Comparison of ENCODE assay signal across 8 mouse cellular contexts in the genomic region with DNA sequence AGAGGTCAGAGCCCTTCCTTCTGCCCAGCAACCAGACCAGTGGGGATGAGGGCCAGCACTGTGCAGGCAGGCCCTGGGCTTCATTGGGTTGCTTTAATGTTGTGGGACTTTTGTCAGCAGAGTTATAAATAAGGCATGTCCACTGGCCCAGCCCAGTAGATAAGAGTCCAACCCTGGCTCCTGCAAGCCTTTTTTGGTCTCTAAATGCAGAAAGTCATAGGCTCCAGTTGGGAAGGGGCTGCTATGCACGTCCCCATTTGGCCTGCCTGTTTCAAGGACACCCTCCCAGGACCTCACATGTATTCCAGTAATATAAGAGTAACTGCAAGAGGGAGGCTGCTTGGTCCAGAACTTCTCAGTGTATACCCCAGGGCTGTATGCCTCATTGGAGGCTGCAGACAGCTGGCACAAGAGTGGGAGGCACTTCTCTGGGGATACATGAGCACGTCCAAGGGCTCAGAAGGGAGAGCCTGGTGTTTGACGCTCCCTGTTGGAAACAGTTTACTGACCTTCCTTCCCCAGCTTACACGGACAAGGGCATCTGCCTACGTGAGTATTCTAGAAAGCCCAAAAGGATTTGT. TPM values are rescaled to one million over a fixed set of nuclear protein-coding genes. Genes with fewer than 3 reads are reported as not detected.
DNase-seq lines count a peak whose midpoint lies in the region; ATAC-seq and TF ChIP-seq lines count a peak whose summit lies in the region.

Fhl2 (minus strand) TSS at position 324 of the 581 bp plus-strand sequence.

- H3K79me2 ChIP-seq in C2C12 (ENCODE audit: control insufficient read depth, insufficient read depth): no peaks in the 10 kb centered on the region

- H3K79me3 ChIP-seq in C2C12 (ENCODE audit: low read depth): no peaks in the 10 kb centered on the region

- H3K27ac ChIP-seq in forebrain, embryonic 16.5 days (ENCODE audit: low read length): no peak within 1 kb of the TSS
- H3K27ac ChIP-seq in forebrain, embryonic 11.5 days (ENCODE audit: low read depth, low read length): no peak within 1 kb of the TSS
- H3K27ac ChIP-seq in cerebellum, adult 2 months (ENCODE audit: insufficient read depth, low read length): no peak within 1 kb of the TSS

- no peaks in the 10 kb centered on the region for H3K27me3 ChIP-seq in forebrain, embryonic 16.5 days (replicated peaks; ENCODE audit: control insufficient read depth, insufficient read depth, low read length)
- H3K27me3 ChIP-seq in forebrain, embryonic 11.5 days (ENCODE audit: control insufficient read depth, insufficient read depth, low read length): no peaks in the 10 kb centered on the region
- no peaks in the 10 kb centered on the region for H3K27me3 ChIP-seq in C2C12 (ENCODE audit: control insufficient read depth, insufficient read depth, insufficient read length)
- H3K27me3 ChIP-seq in cerebellum, adult 2 months (ENCODE audit: control insufficient read depth, insufficient read depth, low read length): no peaks in the 10 kb centered on the region

- H3K4me1 ChIP-seq in forebrain, embryonic 16.5 days (replicated peaks; ENCODE audit: control insufficient read depth, insufficient read depth, low read length): no peaks in the 10 kb centered on the region
- no peaks in the 10 kb centered on the region for H3K4me1 ChIP-seq in forebrain, embryonic 11.5 days (replicated peaks; ENCODE audit: control insufficient read depth, insufficient read depth, low read length)
- no peaks in the 10 kb centered on the region for H3K4me1 ChIP-seq in cerebellum, adult 2 months (ENCODE audit: control insufficient read depth, insufficient read depth, low read length)

- no peak for DNase-seq in forebrain, embryonic 11.5 days (ENCODE audit: low spot score)
- peak; percentile 72 to 73 for DNase-seq in heart, adult 9 months (ENCODE audit: low spot score in 2 of 2)
- DNase-seq in layer of hippocampus, postnatal 14 days (ENCODE audit: low spot score in 2 of 2): no peak
- DNase-seq in cerebellum, adult 2 months: no peak
- no peak for DNase-seq in right cerebral cortex, postnatal 36 days (ENCODE audit: low spot score in 2 of 2)
- no peak for DNase-seq in cerebellum, postnatal 36 days

- H3ac ChIP-seq in C2C12 (ENCODE audit: control insufficient read depth, insufficient read length, low read depth): no peak within 1 kb of the TSS

- H3K4me3 ChIP-seq in forebrain, embryonic 16.5 days (replicated peaks; ENCODE audit: low read length): no peak within 1 kb of the TSS
- H3K4me3 ChIP-seq in forebrain, embryonic 11.5 days (ENCODE audit: low read depth, low read length): no peak within 1 kb of the TSS
- no peak within 1 kb of the TSS for H3K4me3 ChIP-seq in C2C12 (ENCODE audit: insufficient read depth, poor library complexity, severe bottlenecking)
- H3K4me3 ChIP-seq in cerebellum, adult 2 months (replicated peaks; ENCODE audit: insufficient read depth, low read depth, low read length): no peak within 1 kb of the TSS

- ATAC-seq in forebrain, embryonic 16.5 days: no peak
- ATAC-seq in forebrain, embryonic 11.5 days (replicated peaks; ENCODE audit: low FRiP score): no peak

- H3K9me3 ChIP-seq in forebrain, embryonic 16.5 days (ENCODE audit: control insufficient read depth, low read length): no peaks in the 10 kb centered on the region
- H3K9me3 ChIP-seq in forebrain, embryonic 11.5 days (ENCODE audit: control insufficient read depth, low read length): no peaks in the 10 kb centered on the region

- no peak within 1 kb of the TSS for H3K4me2 ChIP-seq in forebrain, embryonic 16.5 days (ENCODE audit: low read length)
- no peak within 1 kb of the TSS for H3K4me2 ChIP-seq in forebrain, embryonic 11.5 days (ENCODE audit: low read depth, low read length, severe bottlenecking)

- 84% methylated on average over 5 of the region's 5 CpGs for WGBS in forebrain, embryonic 16.5 days
- 78% methylated on average over 5 of the region's 5 CpGs for WGBS in forebrain, embryonic 11.5 days
- WGBS in cerebellum, adult 2 months: 52% methylated on average over 5 of the region's 5 CpGs

- no peak within 1 kb of the TSS for H3K9ac ChIP-seq in forebrain, embryonic 16.5 days (replicated peaks; ENCODE audit: low read depth, low read length)
- no peak within 1 kb of the TSS for H3K9ac ChIP-seq in forebrain, embryonic 11.5 days (ENCODE audit: low read length)

- no peak for TF ChIP-seq POLR2A in cerebellum, adult 2 months (IDR thresholded peaks at IDR 0.05; ENCODE audit: borderline replicate concordance, insufficient read depth, low read length)

- H3K36me3 ChIP-seq in forebrain, embryonic 16.5 days (ENCODE audit: control insufficient read depth, insufficient read depth): no peaks in the 10 kb centered on the region
- H3K36me3 ChIP-seq in forebrain, embryonic 11.5 days (ENCODE audit: control insufficient read depth, insufficient read depth, low read length): no peaks in the 10 kb centered on the region
- H3K36me3 ChIP-seq in C2C12 (ENCODE audit: control insufficient read depth, insufficient read depth): no peaks in the 10 kb centered on the region

- no peak for TF ChIP-seq CTCF in C2C12 (IDR thresholded peaks at IDR 0.05; ENCODE audit: control insufficient read depth, insufficient read depth, insufficient read length)
- no peak for TF ChIP-seq CTCF in cerebellum, adult 2 months (IDR thresholded peaks at IDR 0.05; ENCODE audit: borderline replicate concordance, insufficient read depth, low read depth, low read length)

TF ChIP-seq in C2C12, 6 proteins besides CTCF, POLR2A, EP300 and RAD21:
- no peak for TF ChIP-seq MAX (IDR thresholded peaks at IDR 0.05)
- no peak for TF ChIP-seq MYOD1 (IDR thresholded peaks at IDR 0.05; ENCODE audit: control insufficient read depth, insufficient read length, low read depth)
- no peak for TF ChIP-seq FOSL1 (IDR thresholded peaks at IDR 0.05; ENCODE audit: insufficient read depth, low read length, poor library complexity, severe bottlenecking)
- no peak for TF ChIP-seq USF1 (IDR thresholded peaks at IDR 0.05; ENCODE audit: low read depth)
- no peak for TF ChIP-seq MYOG (IDR thresholded peaks at IDR 0.05; ENCODE audit: control insufficient read depth, extremely low read depth, insufficient read length)
- TF ChIP-seq CEBPB (IDR thresholded peaks at IDR 0.05; ENCODE audit: low read depth): no peak

RNA-seq across cellular contexts. Expression of gene Fhl2, which starts in this region (rescaled TPM):
- polyA plus RNA-seq in forebrain, embryonic 16.5 days (2015; fragmentation: Nextera tagmentation; extraction: Ambion mirVana): 16.4 and 17.2 TPM in 2 replicates
- 4.0 and 4.6 TPM in 2 replicates for polyA plus RNA-seq in forebrain, embryonic 11.5 days (2014; fragmentation: Nextera tagmentation; extraction: Ambion mirVana)
- polyA plus RNA-seq in C2C12 (2012; fragmentation: generic; extraction: Trizol): 135 TPM
- total RNA-seq in layer of hippocampus, postnatal 14 days (2021): 10 to 100 TPM; 43.5 to 46.4 TPM
- 5.5 and 6.2 TPM in 2 replicates for polyA plus RNA-seq in cerebellum, adult 2 months (2012; rRNA removed)

Comparison
In these comparisons a context has a peak if more than half of its experiments do, and no peak if none do; other contexts are left out.
1. DNase-seq: peak in heart, adult 9 months (2 of 2); none in forebrain, embryonic 11.5 days (single experiment), layer of hippocampus, postnatal 14 days (0 of 2), cerebellum, adult 2 months (0 of 2), right cerebral cortex, postnatal 36 days (0 of 2) and cerebellum, postnatal 36 days (0 of 2).